Mouse (Mus musculus) midbrain, embryonic 11.5 days (tissue): ENCODE measurements around the gene Tmem251. TPM values are rescaled to one million over a fixed set of nuclear protein-coding genes. Genes with fewer than 3 reads are reported as not detected.

Experiments
- ATAC-seq: fragments of 200-750 bp; cut with Nextera tagmentation; 2 replicates; pipeline ENCODE4 v1.8.0; 2017; ENCODE audit warnings: moderate TSS enrichment, moderate library complexity; ENCODE audit not compliant: low FRiP score
- DNase-seq: peaks from one replicate; pipeline ENCODE4 v3.0.0; 2015; ENCODE audit warnings: low spot score; ENCODE audit errors: missing footprints
- H3K27ac ChIP-seq: fragments of 300-500 bp; sonication (generic); 2 replicates; pipeline ENCODE4 v1.5.1; 2014; ENCODE audit warnings: low read depth, low read length
- H3K27me3 ChIP-seq: fragments of 300-500 bp; sonication (generic); 2 replicates; pipeline ENCODE4 v1.6.1; 2014; ENCODE audit warnings: mild to moderate bottlenecking, low read length, moderate library complexity, mixed read lengths; ENCODE audit not compliant: control insufficient read depth, insufficient read depth
- H3K36me3 ChIP-seq: fragments of 300-500 bp; sonication (generic); 2 replicates; pipeline ENCODE4 v1.6.1; 2014; ENCODE audit warnings: mild to moderate bottlenecking, low read length, moderate library complexity, mixed read lengths; ENCODE audit not compliant: control insufficient read depth, insufficient read depth
- H3K4me1 ChIP-seq: fragments of 300-500 bp; sonication (generic); 2 replicates; pipeline ENCODE4 v1.6.1; 2014; ENCODE audit warnings: low read length; ENCODE audit not compliant: control insufficient read depth, insufficient read depth
- H3K4me2 ChIP-seq: fragments of 300-500 bp; sonication (generic); 2 replicates; pipeline ENCODE4 v1.6.1; 2014; ENCODE audit warnings: mild to moderate bottlenecking, moderate library complexity
- H3K4me3 ChIP-seq: fragments of 300-500 bp; sonication (generic); 2 replicates; pipeline ENCODE4 v1.5.1; 2014; ENCODE audit warnings: low read depth, low read length
- H3K9ac ChIP-seq: fragments of 300-500 bp; sonication (generic); 2 replicates; pipeline ENCODE4 v1.6.1; 2014; ENCODE audit warnings: low read length
- H3K9me3 ChIP-seq: fragments of 300-500 bp; sonication (generic); 2 replicates; pipeline ENCODE4 v1.6.1; 2016; ENCODE audit warnings: low read length; ENCODE audit not compliant: control insufficient read depth
- WGBS: fragments of 180-500 bp; shearing (Covaris S2); extraction: QIAGEN DNeasy Blood & Tissue Kit; methylation state at CpG from one replicate; pipeline ENCODE4 v1.1.7; 2014; 5-methylcytosine and 5-hydroxymethylcytosine counted together
- polyA plus RNA-seq: library from polyadenylated mRNA; unstranded; fragments of >200 nt; fragmentation: Nextera tagmentation; extraction: Ambion mirVana; gene quantifications from 2 replicates; pipeline ENCODE4 v1.2.1, GENCODE M21; 2014

Tmem251 gene
- polyA plus RNA-seq, 1 experiment from 2014 or later, result 12.3 TPM

DNA sequence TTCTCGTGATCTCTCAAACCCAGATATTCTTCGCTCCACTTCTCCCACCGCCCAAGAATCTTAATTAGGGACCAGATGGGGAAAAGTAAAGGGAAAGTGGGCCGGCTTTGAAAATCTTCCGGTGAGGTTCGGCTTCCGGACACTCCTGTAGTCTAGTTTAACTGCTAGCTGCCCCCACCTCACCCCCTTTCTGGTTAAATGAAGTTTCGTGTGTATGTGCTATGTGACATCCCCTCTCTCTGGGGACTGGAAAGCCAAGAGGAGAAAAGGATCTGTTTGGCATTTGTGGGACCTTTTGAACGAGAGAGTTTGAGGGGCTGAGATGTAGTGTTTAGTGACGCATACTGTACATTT lies 14.8 kb downstream of the Tmem251 start, which contains the start of gene Gm20604:
Gm20604 (minus strand) TSS at position 270 of the 354 bp plus-strand sequence.
- Histone ChIP-seq H3K36me3 (no peaks in the 10 kb centered on the region), H3K4me2 (peak within 1 kb of the TSS; percentile 75), H3K4me1 (peaks cover 16% of the 10 kb centered on the region), H3K4me3 (peak within 1 kb of the TSS; percentile 70), H3K9me3 (no peaks in the 10 kb centered on the region), H3K27ac (peak within 1 kb of the TSS; percentile 81), H3K27me3 (no peaks in the 10 kb centered on the region), H3K9ac (peak within 1 kb of the TSS; percentile 78)
- DNase-seq (peak; percentile 90), ATAC-seq (no peak)
- WGBS, result 1% methylated on average over 10 of the region's 10 CpGs

DNA sequence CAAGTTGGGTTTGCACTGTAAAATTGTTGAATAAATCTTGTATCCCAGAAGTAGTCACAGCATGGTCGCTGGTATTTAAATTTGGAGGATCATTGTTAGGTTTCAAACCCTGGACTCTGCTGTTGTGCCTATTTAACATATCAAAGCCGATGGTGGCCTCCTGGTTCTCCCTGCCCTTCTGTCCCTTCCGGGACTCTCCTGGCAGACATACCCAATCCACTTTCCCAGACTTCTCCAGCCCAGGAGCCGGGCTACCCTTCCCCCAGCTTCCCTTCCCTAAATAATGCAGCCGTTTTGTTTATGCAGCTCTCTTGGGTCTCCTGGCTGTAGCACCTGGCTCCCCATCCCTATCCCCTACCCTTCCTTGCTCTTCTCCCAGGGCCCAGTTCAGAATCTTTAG lies 15.4 kb downstream of the Tmem251 start:
- no peak overlapping the region for H3K27ac ChIP-seq

DNA sequence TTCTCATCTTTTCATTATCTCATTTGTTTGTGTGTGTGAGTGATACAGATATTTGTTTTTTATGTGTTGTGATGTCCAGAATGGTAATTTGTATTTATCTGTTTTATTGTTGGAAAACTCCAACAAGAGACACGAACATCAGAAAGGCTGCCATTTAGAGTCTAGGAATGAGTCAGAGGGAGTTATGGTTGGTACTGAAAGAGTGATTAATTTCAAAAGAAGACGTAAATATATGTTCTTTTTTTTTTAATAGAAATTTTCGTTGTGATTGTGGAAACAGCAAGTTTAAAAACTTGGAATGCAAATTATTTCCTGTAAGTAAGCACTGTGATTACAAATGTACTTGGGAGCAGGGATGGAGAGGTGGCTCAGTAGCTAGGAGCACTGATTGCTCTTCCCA lies 18.1 kb downstream of the Tmem251 start:
- Histone ChIP-seq H3K27ac (no peak overlapping the region), H3K9me3 (no peaks in the 10 kb centered on the region), H3K4me2 (no peak overlapping the region), H3K9ac (no peak overlapping the region), H3K36me3 (no peaks in the 10 kb centered on the region; the same call in 1 of the 2 replicates), H3K4me3 (no peak overlapping the region), H3K4me1 (peaks cover 14% of the 10 kb centered on the region), H3K27me3 (no peaks in the 10 kb centered on the region)
- DNase-seq, result no peak
- no peak for ATAC-seq
- WGBS, result 90% methylated on average over 3 of the region's 3 CpGs

More for the DNA sequence above, 15.4 kb downstream of the Tmem251 start:
- Histone ChIP-seq H3K4me1 (peaks cover 16% of the 10 kb centered on the region), H3K36me3 (no peaks in the 10 kb centered on the region), H3K4me3 (peak overlapping the region; percentile 70), H3K9ac (peak overlapping the region; percentile 72), H3K27me3 (no peaks in the 10 kb centered on the region), H3K9me3 (no peaks in the 10 kb centered on the region), H3K4me2 (peak overlapping the region; percentile 74)
- ATAC-seq (no peak), DNase-seq (no peak)
- 0% methylated on average over 5 of the region's 5 CpGs for WGBS

DNA sequence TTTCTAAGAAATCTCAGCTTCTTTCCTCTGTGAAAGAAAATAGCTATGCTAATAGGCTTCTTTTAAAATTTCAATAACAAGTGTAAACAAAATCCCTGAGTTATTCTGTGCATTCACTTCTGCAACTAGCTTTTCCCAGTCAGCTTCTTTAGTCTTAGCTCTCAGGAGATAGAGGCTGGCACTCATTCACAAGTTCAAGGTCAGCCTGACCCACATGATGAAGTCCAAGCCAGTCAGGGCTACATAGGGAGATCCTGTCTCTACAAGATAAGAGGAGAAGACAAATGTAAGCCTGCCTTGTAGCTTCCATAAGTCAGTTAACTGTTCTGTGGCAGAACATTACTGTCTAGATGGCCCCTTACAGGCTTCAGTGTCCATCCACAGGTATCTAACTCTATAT lies 20.1 kb downstream of the Tmem251 start:
- Histone ChIP-seq H3K4me1 (peaks cover 8% of the 10 kb centered on the region), H3K4me2 (no peak overlapping the region), H3K27ac (no peak overlapping the region), H3K9ac (no peak overlapping the region), H3K36me3 (peaks cover 6% of the 10 kb centered on the region), H3K4me3 (no peak overlapping the region), H3K27me3 (no peaks in the 10 kb centered on the region), H3K9me3 (no peaks in the 10 kb centered on the region)
- no peak for DNase-seq
- ATAC-seq, result no peak

DNA sequence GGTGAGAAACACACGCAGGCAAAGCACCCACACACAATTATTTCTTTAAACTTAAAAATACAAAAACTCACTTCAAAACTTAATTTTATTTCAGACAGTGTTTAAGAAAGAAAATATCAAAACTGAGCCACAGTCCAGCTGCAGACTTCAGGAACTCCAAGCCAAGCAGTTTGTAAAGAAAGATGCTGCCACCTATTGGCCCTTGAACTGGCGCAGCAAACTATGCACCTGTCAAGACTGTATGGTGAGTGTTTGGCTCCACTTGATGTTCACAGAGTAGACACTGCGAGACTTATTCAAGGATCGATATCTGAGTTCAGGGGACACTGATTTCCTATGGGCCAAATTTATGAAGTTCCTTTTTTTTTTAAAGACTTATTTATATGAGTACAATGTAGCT lies 25.4 kb downstream of the Tmem251 start:
- Histone ChIP-seq H3K36me3 (peaks cover 26% of the 10 kb centered on the region), H3K27ac (no peak overlapping the region), H3K4me2 (no peak overlapping the region), H3K9me3 (no peaks in the 10 kb centered on the region), H3K27me3 (no peaks in the 10 kb centered on the region), H3K9ac (no peak overlapping the region), H3K4me3 (no peak overlapping the region), H3K4me1 (no peaks in the 10 kb centered on the region)
- ATAC-seq (no peak), DNase-seq (no peak)
- 96% methylated on average over 4 of the region's 4 CpGs for WGBS

DNA sequence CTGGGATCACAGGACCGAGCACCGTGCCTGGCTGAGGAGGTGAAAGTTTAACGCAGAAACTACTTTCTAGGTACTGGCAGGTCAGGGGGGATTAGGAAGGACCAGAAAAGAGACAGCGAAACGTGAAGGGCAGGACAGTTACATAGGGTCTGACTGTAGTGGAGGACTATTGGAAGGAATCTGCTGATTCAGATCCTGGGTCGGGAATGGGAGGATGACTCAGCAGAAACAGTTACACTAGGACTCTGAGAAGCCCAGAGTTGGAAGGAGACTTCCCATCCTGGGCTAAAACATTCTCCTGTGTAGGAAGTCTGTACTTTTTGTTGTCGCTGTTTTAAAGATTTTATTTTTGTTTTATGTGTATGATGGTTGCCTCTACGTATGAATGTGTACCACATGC lies 28.0 kb downstream of the Tmem251 start:
- Histone ChIP-seq H3K27me3 (no peaks in the 10 kb centered on the region), H3K4me3 (no peak overlapping the region), H3K27ac (no peak overlapping the region), H3K4me1 (no peaks in the 10 kb centered on the region), H3K4me2 (no peak overlapping the region), H3K9ac (no peak overlapping the region), H3K9me3 (no peaks in the 10 kb centered on the region), H3K36me3 (peaks cover 30% of the 10 kb centered on the region)
- no peak for ATAC-seq
- DNase-seq, result no peak
- 95% methylated on average over 8 of the region's 8 CpGs for WGBS

DNA sequence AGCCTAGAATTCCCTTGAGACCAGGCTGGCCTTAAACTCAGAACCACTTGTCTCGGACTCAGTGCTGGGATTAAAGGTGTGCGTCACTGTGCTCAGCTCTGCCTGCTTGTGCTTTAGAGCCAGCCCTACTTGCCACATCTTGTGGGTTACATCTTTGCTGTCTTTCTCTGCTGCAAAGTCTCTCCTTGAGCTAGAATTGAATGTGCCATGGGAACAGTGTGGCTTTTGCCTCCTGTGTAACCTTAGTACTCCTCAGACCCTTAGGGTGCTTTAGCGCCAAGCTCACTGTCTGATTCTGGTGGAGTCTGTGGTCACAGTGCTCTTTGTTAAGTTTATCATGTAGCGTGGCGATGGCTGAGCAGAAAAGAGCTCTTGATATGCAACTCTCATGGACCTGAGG lies 29.1 kb downstream of the Tmem251 start:
- WGBS, result 93% methylated on average over 5 of the region's 5 CpGs
- H3K36me3 ChIP-seq, result peaks cover 28% of the 10 kb centered on the region
- ATAC-seq, result no peak

DNA sequence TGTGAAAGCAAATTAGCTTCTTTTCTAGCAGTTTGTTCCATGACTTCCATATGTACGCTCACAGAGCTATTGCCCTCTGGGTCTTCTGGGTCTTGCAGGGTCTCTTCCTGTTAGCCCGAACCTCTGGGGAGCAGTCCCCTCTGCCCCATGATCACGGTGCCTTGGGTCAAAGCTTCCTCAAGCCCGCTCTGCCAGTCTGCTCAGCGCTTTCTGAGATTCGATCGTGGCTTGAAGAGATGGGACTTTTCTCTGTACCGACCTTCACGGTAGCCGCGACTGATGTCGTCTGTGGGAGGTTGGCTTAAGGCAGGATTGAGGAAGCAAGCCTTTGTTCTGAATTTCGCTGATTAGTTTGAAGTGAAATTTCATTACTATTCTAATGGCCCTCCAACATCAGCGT lies 32.5 kb downstream of the Tmem251 start:
- no peaks in the 10 kb centered on the region for H3K27me3 ChIP-seq
- ATAC-seq (no peak), DNase-seq (no peak)
- no peak overlapping the region for H3K4me2 ChIP-seq
- H3K4me1 ChIP-seq, result no peaks in the 10 kb centered on the region
- H3K4me3 ChIP-seq, result no peak overlapping the region
- H3K9ac ChIP-seq, result no peak overlapping the region
- H3K9me3 ChIP-seq, result no peaks in the 10 kb centered on the region
- peaks cover 16% of the 10 kb centered on the region for H3K36me3 ChIP-seq
- H3K27ac ChIP-seq, result no peak overlapping the region
- 95% methylated on average over 14 of the region's 14 CpGs for WGBS

More for the DNA sequence above, 29.1 kb downstream of the Tmem251 start:
- DNase-seq, result no peak
- H3K4me2 ChIP-seq, result no peak overlapping the region
- H3K4me3 ChIP-seq, result no peak overlapping the region
- H3K9ac ChIP-seq, result no peak overlapping the region
- H3K27me3 ChIP-seq, result no peaks in the 10 kb centered on the region
- H3K27ac ChIP-seq, result no peak overlapping the region
- H3K9me3 ChIP-seq, result no peaks in the 10 kb centered on the region
- no peaks in the 10 kb centered on the region for H3K4me1 ChIP-seq

DNA sequence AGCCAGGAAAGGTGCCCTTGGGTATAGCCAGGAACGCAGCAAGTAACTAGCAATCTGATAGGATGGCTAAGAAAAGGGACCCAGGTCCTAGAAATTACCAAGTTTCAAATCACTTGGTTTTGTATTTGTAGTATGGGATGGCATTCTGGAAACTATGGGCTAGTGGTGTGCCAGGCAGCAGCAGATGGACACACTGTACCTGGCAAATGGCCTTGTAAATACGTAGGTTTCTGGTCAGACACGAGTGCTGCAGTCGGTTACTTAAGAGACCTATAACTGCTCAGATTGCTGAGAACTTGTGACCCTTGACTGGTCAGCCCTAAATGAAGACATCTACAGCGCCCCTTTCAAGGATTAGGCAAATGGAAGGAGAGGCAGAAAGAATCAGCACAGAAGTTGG lies 34.6 kb downstream of the Tmem251 start:
- H3K9me3 ChIP-seq, result no peaks in the 10 kb centered on the region
- no peak for ATAC-seq
- H3K4me3 ChIP-seq, result no peak overlapping the region
- WGBS, result 77% methylated on average over 5 of the region's 5 CpGs
- H3K27me3 ChIP-seq, result no peaks in the 10 kb centered on the region
- H3K27ac ChIP-seq, result no peak overlapping the region
- no peak overlapping the region for H3K4me2 ChIP-seq
- H3K9ac ChIP-seq, result no peak overlapping the region
- peaks cover 7% of the 10 kb centered on the region; the same call in 1 of the 2 replicates for H3K36me3 ChIP-seq
- no peak for DNase-seq
- H3K4me1 ChIP-seq, result no peaks in the 10 kb centered on the region

DNA sequence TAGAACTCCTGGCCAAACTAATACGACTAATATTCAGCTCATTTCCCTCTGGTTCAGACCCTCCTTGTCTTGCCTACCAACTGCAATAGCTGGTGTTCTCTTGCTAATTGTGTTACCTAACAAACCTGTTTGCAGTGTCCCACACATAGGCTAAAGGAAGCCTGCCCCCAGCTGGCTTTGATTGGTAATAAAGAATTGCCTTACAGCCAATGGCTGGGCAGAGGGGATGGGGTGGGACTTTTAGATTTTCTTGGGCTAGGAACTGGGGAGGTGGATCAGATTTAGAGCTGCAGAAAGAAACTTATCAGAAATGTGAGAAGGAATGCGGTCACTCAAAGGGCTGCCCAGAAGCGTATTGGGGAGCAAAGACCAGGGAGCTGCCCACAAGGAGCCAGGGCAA lies 35.9 kb downstream of the Tmem251 start:
- no peaks in the 10 kb centered on the region for H3K4me1 ChIP-seq
- H3K4me2 ChIP-seq, result no peak overlapping the region
- WGBS, result 48% methylated on average over 3 of the region's 3 CpGs
- H3K27me3 ChIP-seq, result no peaks in the 10 kb centered on the region
- H3K27ac ChIP-seq, result no peak overlapping the region
- DNase-seq (no peak), ATAC-seq (no peak)
- peaks cover 7% of the 10 kb centered on the region; the same call in 1 of the 2 replicates for H3K36me3 ChIP-seq
- H3K9me3 ChIP-seq, result no peaks in the 10 kb centered on the region
- no peak overlapping the region for H3K9ac ChIP-seq
- no peak overlapping the region for H3K4me3 ChIP-seq
